Mouse (Mus musculus) stomach, postnatal 0 days (tissue): Measurements from ENCODE around the gene Snd1.

ENCODE experiments used
- CTCF ChIP-seq: IDR thresholded peaks from 2 replicates; pipeline ENCODE4 v1.5.1; 2016; ENCODE audit warnings: antibody characterized with exemption, low read depth, mild to moderate bottlenecking, moderate library complexity
- EP300 ChIP-seq: optimal IDR thresholded peaks from 2 replicates; pipeline ENCODE3; 2016; ENCODE audit warnings: antibody characterized with exemption

- TF ChIP-seq CTCF (no peak), EP300 (no peak)
Measured at GRCm38 (mm10) chr6:28613441-28613840, 138.5 kb downstream of the Snd1 start.
